Mouse (Mus musculus): Measurements from ENCODE around the gene Sap30l.

DNA sequence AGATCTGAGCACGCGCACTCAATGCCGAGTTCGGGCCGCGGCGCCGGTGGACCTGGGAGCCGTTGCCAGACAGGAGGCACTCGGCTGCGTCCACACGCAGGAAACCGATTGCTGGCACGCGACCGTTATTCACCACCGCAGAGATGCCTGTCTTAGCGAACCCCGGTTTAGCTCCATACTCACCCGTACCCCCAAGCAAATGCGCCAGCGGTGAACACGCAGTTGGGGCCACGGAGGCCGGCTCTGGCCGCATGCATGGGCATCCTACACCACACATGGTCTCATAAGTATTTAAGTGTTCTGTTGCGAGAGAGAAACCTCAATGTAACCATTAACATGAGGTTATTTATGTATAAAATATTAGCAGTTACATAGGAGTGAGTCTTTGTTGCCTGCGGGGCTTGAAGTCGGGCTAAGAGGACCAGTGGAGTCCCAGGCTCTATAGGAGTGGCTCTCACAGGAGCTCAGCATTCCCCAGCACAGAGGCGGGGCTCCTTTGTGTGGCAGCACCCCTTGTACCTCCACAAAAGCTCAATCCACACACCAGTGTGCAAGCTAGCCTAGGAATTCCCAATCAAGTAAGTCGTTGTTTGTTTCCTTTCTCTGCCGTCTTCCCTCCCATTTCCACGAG is 26.6 kb downstream of the Sap30l start:
- TF ChIP-seq POLR2A (IDR thresholded peaks at IDR 0.05; ENCODE audit: low read depth, low read length) (no peak), CTCF (IDR thresholded peaks at IDR 0.05; ENCODE audit: extremely low read depth, insufficient read length, insufficient replicate concordance, low read depth, low read length) (no peak)

All from small intestine, adult 2 months (tissue).